Mouse (Mus musculus) E14TG2a.4 (cell line): ENCODE results near the gene Zfp57.
"Not testable (repeated sequence)": the region's sequence is repeated elsewhere in the genome, so short reads cannot be mapped to it uniquely, and the experiment has no call there.

Source experiments
- CTCF ChIP-seq: conservative IDR thresholded peaks from 2 replicates; pipeline ENCODE4 v1.5.1; 2014; ENCODE audit warnings: low read length
- NANOG ChIP-seq: IDR thresholded peaks from 2 replicates; pipeline ENCODE4 v1.6.1; 2014; ENCODE audit warnings: borderline replicate concordance, low read length, mixed read lengths

- TF ChIP-seq CTCF, NANOG: not testable (repeated sequence)
Observed at GRCm38 (mm10) chr17:37019242-37019641, 18.3 kb downstream of the Zfp57 start.
